Mouse (Mus musculus) hindbrain, embryonic 10.5 days (tissue): Measurements from ENCODE around the gene Gm3415. TPM values are rescaled to one million over a fixed set of nuclear protein-coding genes. Genes with fewer than 3 reads are reported as not detected.

Experiments
- polyA plus RNA-seq: library from polyadenylated mRNA; unstranded; fragments of >200 nt; fragmentation: Nextera tagmentation; extraction: Ambion mirVana; gene quantifications from 2 replicates; pipeline ENCODE4 v1.2.1, GENCODE M21; 2016

The Gm3415 gene
- polyA plus RNA-seq, 1 experiment from 2014 or later: not detected

Other genes starting within 250 kb of the Gm3415 start
- gene Wasf3, start 171.2 kb upstream of the Gm3415 start, polyA plus RNA-seq: 13.1 and 16.7 TPM in 2 replicates
- gene Gm6408, start 74.2 kb upstream of the Gm3415 start, polyA plus RNA-seq: not detected in 2 replicates
- gene Gm6370, start 64.8 kb upstream of the Gm3415 start, polyA plus RNA-seq: not detected in 2 replicates
- not detected in 2 replicates for gene 4930449I24Rik, start 53.7 kb upstream of the Gm3415 start, polyA plus RNA-seq
- not detected in 2 replicates for gene Gm3402, start 42.0 kb upstream of the Gm3415 start, polyA plus RNA-seq
- gene Gm3404, start 30.3 kb upstream of the Gm3415 start, polyA plus RNA-seq: not detected in 2 replicates
- not detected in 2 replicates for gene Gm3409, start 18.5 kb upstream of the Gm3415 start, polyA plus RNA-seq
- 0.11 TPM in 1 of 2 replicates, not detected in the other for gene Gpr12, start 29.1 kb downstream of the Gm3415 start, polyA plus RNA-seq
- 13.1 and 15.4 TPM in 2 replicates for gene Usp12, start 238.9 kb downstream of the Gm3415 start, polyA plus RNA-seq